Mouse (Mus musculus) liver, adult 2 months (tissue): ENCODE data around the gene Tent2.

ENCODE experiments used
- CTCF ChIP-seq: fragments of 200-500 bp; IDR thresholded peaks from 2 replicates; pipeline ENCODE4 v1.5.1; 2011; ENCODE audit warnings: low read depth, low read length, control low read depth
- POLR2A ChIP-seq: fragments of 200-500 bp; IDR thresholded peaks from 2 replicates; pipeline ENCODE4 v1.6.1; 2011; ENCODE audit warnings: low read length, control low read depth; ENCODE audit not compliant: insufficient read depth; ENCODE audit errors: extremely low read depth

GRCm38 (mm10) chr13:93163303-93163702 is 28.9 kb downstream of the Tent2 start:
- TF ChIP-seq POLR2A = no peak
- no peak for TF ChIP-seq CTCF
